Mouse (Mus musculus): ENCODE measurements around the gene Hist1h2af. TPM values are rescaled to one million over a fixed set of nuclear protein-coding genes. Genes with fewer than 3 reads are reported as not detected.
"Not testable (repeated sequence)": the region's sequence is repeated elsewhere in the genome, so short reads cannot be mapped to it uniquely, and the experiment has no call there.

Hist1h2af gene
- polyA plus RNA-seq, 1 experiment from 2014 or later: 3.1 TPM

- H3K4me2 ChIP-seq (ENCODE audit: low read depth, low read length): peak overlapping the region; percentile 22; the same call in 1 of the 2 replicates
- H3K4me3 ChIP-seq (replicated peaks; ENCODE audit: low read length): not testable (repeated sequence)
These were observed 27.0 kb downstream of the Hist1h2af start for GRCm38 (mm10) chr13:23560699-23561098.

GRCm38 (mm10) chr13:23561531-23561882 is 27.8 kb downstream of the Hist1h2af start:
- 0% methylated on average over 2 of the region's 5 CpGs for WGBS
- H3K27ac ChIP-seq (ENCODE audit: low read length): peak overlapping the region; percentile 97; the same call in 1 of the 2 replicates

More at GRCm38 (mm10) chr13:23560699-23561098, 27.0 kb downstream of the Hist1h2af start:
- H3K27me3 ChIP-seq (ENCODE audit: control insufficient read depth, insufficient read depth, low read length); H3K4me1 ChIP-seq (ENCODE audit: control insufficient read depth, insufficient read depth, low read length); H3K36me3 ChIP-seq (ENCODE audit: control insufficient read depth, insufficient read depth, low read length); H3K9me3 ChIP-seq (replicated peaks; ENCODE audit: control insufficient read depth, low read length); ATAC-seq (ENCODE audit: insufficient read depth, low FRiP score): not testable (repeated sequence)
- Histone ChIP-seq H3K27ac (ENCODE audit: low read length) (peak overlapping the region; percentile 24; the same call in 1 of the 2 replicates), H3K9ac (ENCODE audit: low read length) (0 out of 2 replicates have a peak overlapping the region, but pooled peaks have one; percentile 9)
- WGBS: 16% methylated on average over 2 of the region's 2 CpGs

GRCm38 (mm10) chr13:23561883-23562659 is 28.4 kb downstream of the Hist1h2af start, which contains the start of gene Hist1h3e:
TSS of gene Hist1h3e (minus strand) at chr13:23562369.
- Histone ChIP-seq H3K4me2 (ENCODE audit: low read depth, low read length) (peak within 1 kb of the TSS; percentile 72), H3K27ac (ENCODE audit: low read length) (peak within 1 kb of the TSS; percentile 97), H3K4me3 (replicated peaks; ENCODE audit: low read length) (peak within 1 kb of the TSS; percentile 48), H3K9ac (ENCODE audit: low read length) (peak within 1 kb of the TSS; percentile 63)
- not testable (repeated sequence) for H3K4me1 ChIP-seq (ENCODE audit: control insufficient read depth, insufficient read depth, low read length); H3K27me3 ChIP-seq (ENCODE audit: control insufficient read depth, insufficient read depth, low read length); H3K9me3 ChIP-seq (replicated peaks; ENCODE audit: control insufficient read depth, low read length); H3K36me3 ChIP-seq (ENCODE audit: control insufficient read depth, insufficient read depth, low read length)
- ATAC-seq (ENCODE audit: insufficient read depth, low FRiP score): peak; percentile 93
- under 1% methylated on average over 54 of the region's 67 CpGs for WGBS

More at GRCm38 (mm10) chr13:23561531-23561882, 27.8 kb downstream of the Hist1h2af start:
- H3K4me1 ChIP-seq (ENCODE audit: control insufficient read depth, insufficient read depth, low read length); ATAC-seq (ENCODE audit: insufficient read depth, low FRiP score); H3K36me3 ChIP-seq (ENCODE audit: control insufficient read depth, insufficient read depth, low read length); H3K9me3 ChIP-seq (replicated peaks; ENCODE audit: control insufficient read depth, low read length); H3K27me3 ChIP-seq (ENCODE audit: control insufficient read depth, insufficient read depth, low read length); H3K9ac ChIP-seq (ENCODE audit: low read length): not testable (repeated sequence)
- Histone ChIP-seq H3K4me3 (replicated peaks; ENCODE audit: low read length) (peak overlapping the region; percentile 48), H3K4me2 (ENCODE audit: low read depth, low read length) (peak overlapping the region; percentile 72; the same call in 1 of the 2 replicates)

GRCm38 (mm10) chr13:23562699-23563462 is 29.2 kb downstream of the Hist1h2af start:
- no peaks in the 10 kb centered on the region for H3K36me3 ChIP-seq (ENCODE audit: control insufficient read depth, insufficient read depth, low read length)
- no peaks in the 10 kb centered on the region for H3K4me1 ChIP-seq (ENCODE audit: control insufficient read depth, insufficient read depth, low read length)
- ATAC-seq (ENCODE audit: insufficient read depth, low FRiP score): peak; percentile 63
- H3K9ac ChIP-seq (ENCODE audit: low read length): peak overlapping the region; percentile 63
- H3K27me3 ChIP-seq (ENCODE audit: control insufficient read depth, insufficient read depth, low read length): no peaks in the 10 kb centered on the region
- peak overlapping the region; percentile 48 for H3K4me3 ChIP-seq (replicated peaks; ENCODE audit: low read length)
- H3K27ac ChIP-seq (ENCODE audit: low read length): peak overlapping the region; percentile 97
- WGBS: 2% methylated on average over 18 of the region's 18 CpGs
- H3K4me2 ChIP-seq (ENCODE audit: low read depth, low read length): peak overlapping the region; percentile 72
- no peaks in the 10 kb centered on the region for H3K9me3 ChIP-seq (replicated peaks; ENCODE audit: control insufficient read depth, low read length)

- H3K27me3 ChIP-seq (ENCODE audit: control insufficient read depth, insufficient read depth, low read length): no peaks in the 10 kb centered on the region
- H3K4me1 ChIP-seq (ENCODE audit: control insufficient read depth, insufficient read depth, low read length): no peaks in the 10 kb centered on the region
- no peak overlapping the region for H3K27ac ChIP-seq (ENCODE audit: low read length)
These were observed 30.8 kb downstream of the Hist1h2af start for GRCm38 (mm10) chr13:23564482-23564881.

GRCm38 (mm10) chr13:23570261-23571021 is 36.7 kb downstream of the Hist1h2af start:
- H3K36me3 ChIP-seq (ENCODE audit: control insufficient read depth, insufficient read depth, low read length); ATAC-seq (ENCODE audit: insufficient read depth, low FRiP score); H3K27me3 ChIP-seq (ENCODE audit: control insufficient read depth, insufficient read depth, low read length); H3K9me3 ChIP-seq (replicated peaks; ENCODE audit: control insufficient read depth, low read length): not testable (repeated sequence)
- 1% methylated on average over 25 of the region's 41 CpGs for WGBS
- Histone ChIP-seq H3K27ac (ENCODE audit: low read length) (peak overlapping the region; percentile 95), H3K4me1 (ENCODE audit: control insufficient read depth, insufficient read depth, low read length) (peaks cover 23% of the 10 kb centered on the region), H3K9ac (ENCODE audit: low read length) (peak overlapping the region; percentile 65), H3K4me2 (ENCODE audit: low read depth, low read length) (peak overlapping the region; percentile 54), H3K4me3 (replicated peaks; ENCODE audit: low read length) (peak overlapping the region; percentile 54)

More at GRCm38 (mm10) chr13:23564482-23564881, 30.8 kb downstream of the Hist1h2af start:
- H3K9me3 ChIP-seq (replicated peaks; ENCODE audit: control insufficient read depth, low read length): no peaks in the 10 kb centered on the region
- H3K9ac ChIP-seq (ENCODE audit: low read length): no peak overlapping the region
- no peaks in the 10 kb centered on the region for H3K36me3 ChIP-seq (ENCODE audit: control insufficient read depth, insufficient read depth, low read length)
- no peak overlapping the region for H3K4me2 ChIP-seq (ENCODE audit: low read depth, low read length)
- 73% methylated on average over 2 of the region's 2 CpGs for WGBS
- no peak for ATAC-seq (ENCODE audit: insufficient read depth, low FRiP score)
- H3K4me3 ChIP-seq (replicated peaks; ENCODE audit: low read length): no peak overlapping the region

- Histone ChIP-seq H3K4me3 (replicated peaks; ENCODE audit: low read length) (peak within 1 kb of the TSS; percentile 54), H3K27ac (ENCODE audit: low read length) (peak within 1 kb of the TSS; percentile 95), H3K4me2 (ENCODE audit: low read depth, low read length) (peak within 1 kb of the TSS; percentile 75), H3K9ac (ENCODE audit: low read length) (peak within 1 kb of the TSS; percentile 70), H3K9me3 (replicated peaks; ENCODE audit: control insufficient read depth, low read length) (no peaks in the 10 kb centered on the region), H3K27me3 (ENCODE audit: control insufficient read depth, insufficient read depth, low read length) (no peaks in the 10 kb centered on the region), H3K4me1 (ENCODE audit: control insufficient read depth, insufficient read depth, low read length) (peaks cover 23% of the 10 kb centered on the region), H3K36me3 (ENCODE audit: control insufficient read depth, insufficient read depth, low read length) (no peaks in the 10 kb centered on the region)
- peak; percentile 91 for ATAC-seq (ENCODE audit: insufficient read depth, low FRiP score)
- under 1% methylated on average over 18 of the region's 18 CpGs for WGBS
These were observed 37.4 kb downstream of the Hist1h2af start, which contains the start of the genes Hist1h2ae and Hist1h2bg for GRCm38 (mm10) chr13:23571022-23571503. TSS of gene Hist1h2ae (minus strand) at chr13:23571220. TSS of gene Hist1h2bg (plus strand) at chr13:23571396.

- 0% methylated on average over 9 of the region's 34 CpGs for whole genome bisulfite sequencing
- ATAC-seq (ENCODE audit: insufficient read depth, low FRiP score): not testable (repeated sequence)
These were observed 38.0 kb downstream of the Hist1h2af start for GRCm38 (mm10) chr13:23571504-23572217.

More at GRCm38 (mm10) chr13:23571504-23572217, 38.0 kb downstream of the Hist1h2af start:
- peaks cover 27% of the 10 kb centered on the region for H3K4me1 ChIP-seq (ENCODE audit: control insufficient read depth, insufficient read depth, low read length)
- H3K27ac ChIP-seq (ENCODE audit: low read length): peak overlapping the region; percentile 93
- peak overlapping the region; percentile 70 for H3K9ac ChIP-seq (ENCODE audit: low read length)
- H3K36me3 ChIP-seq (ENCODE audit: control insufficient read depth, insufficient read depth, low read length); H3K27me3 ChIP-seq (ENCODE audit: control insufficient read depth, insufficient read depth, low read length); H3K9me3 ChIP-seq (replicated peaks; ENCODE audit: control insufficient read depth, low read length): not testable (repeated sequence)
- peak overlapping the region; percentile 54 for H3K4me3 ChIP-seq (replicated peaks; ENCODE audit: low read length)
- peak overlapping the region; percentile 75 for H3K4me2 ChIP-seq (ENCODE audit: low read depth, low read length)
